Mouse (Mus musculus) neural tube, embryonic 10.5 days (tissue): ENCODE results near the gene Mok.

Source experiments
- DNase-seq: peaks from one replicate; pipeline ENCODE4 v3.0.0-alpha.2; 2017; ENCODE audit warnings: low spot score; ENCODE audit errors: extremely low spot score

Mok gene

GRCm38 (mm10) chr12:110850010-110850928, 9.5 kb upstream of the Mok start, which contains the start of gene Zfp839:
Gene Zfp839 (plus strand): TSS chr12:110850253.
- DNase-seq = peak; percentile 87

- DNase-seq = no peak
These were observed 5.5 kb upstream of the Mok start for GRCm38 (mm10) chr12:110846191-110846765.

- DNase-seq = peak; percentile 99
These were observed 4.6 kb upstream of the Mok start for GRCm38 (mm10) chr12:110845131-110845880.

GRCm38 (mm10) chr12:110844227-110845130, 3.7 kb upstream of the Mok start:
- DNase-seq = no peak

GRCm38 (mm10) chr12:110843194-110844048, 2.7 kb upstream of the Mok start:
- peak; percentile 85 for DNase-seq

- DNase-seq = no peak
These were observed 1.2 kb upstream of the Mok start for GRCm38 (mm10) chr12:110841731-110842493.

- no peak for DNase-seq
These were observed 2.9 kb downstream of the Mok start for GRCm38 (mm10) chr12:110837850-110838249.

GRCm38 (mm10) chr12:110837192-110837841, 3.4 kb downstream of the Mok start:
- no peak for DNase-seq

- DNase-seq = peak; percentile 19
These were observed 4.0 kb downstream of the Mok start for GRCm38 (mm10) chr12:110836729-110837128.

- DNase-seq = no peak
These were observed 5.6 kb downstream of the Mok start for GRCm38 (mm10) chr12:110835182-110835581.

GRCm38 (mm10) chr12:110830293-110831024, 10.3 kb downstream of the Mok start:
- no peak for DNase-seq

- DNase-seq = no peak
These were observed 11.8 kb downstream of the Mok start for GRCm38 (mm10) chr12:110828908-110829307.

GRCm38 (mm10) chr12:110822366-110822765, 18.4 kb downstream of the Mok start:
- no peak for DNase-seq

- no peak for DNase-seq
These were observed 19.0 kb downstream of the Mok start for GRCm38 (mm10) chr12:110821787-110822186.

GRCm38 (mm10) chr12:110819367-110819766, 21.4 kb downstream of the Mok start:
- no peak for DNase-seq

GRCm38 (mm10) chr12:110816833-110817232, 23.9 kb downstream of the Mok start:
- no peak for DNase-seq

GRCm38 (mm10) chr12:110814924-110815323, 25.8 kb downstream of the Mok start:
- no peak for DNase-seq

- no peak for DNase-seq
These were observed 27.1 kb downstream of the Mok start for GRCm38 (mm10) chr12:110813624-110814023.
